Mouse (Mus musculus): ENCODE results near the gene Nfkbid. TPM values are rescaled to one million over a fixed set of nuclear protein-coding genes. Genes with fewer than 3 reads are reported as not detected.
"Not testable (repeated sequence)": the region's sequence is repeated elsewhere in the genome, so short reads cannot be mapped to it uniquely, and the experiment has no call there.

The Nfkbid gene
- polyA plus RNA-seq, 1 experiment from 2014 or later: 2.1 TPM

DNA sequence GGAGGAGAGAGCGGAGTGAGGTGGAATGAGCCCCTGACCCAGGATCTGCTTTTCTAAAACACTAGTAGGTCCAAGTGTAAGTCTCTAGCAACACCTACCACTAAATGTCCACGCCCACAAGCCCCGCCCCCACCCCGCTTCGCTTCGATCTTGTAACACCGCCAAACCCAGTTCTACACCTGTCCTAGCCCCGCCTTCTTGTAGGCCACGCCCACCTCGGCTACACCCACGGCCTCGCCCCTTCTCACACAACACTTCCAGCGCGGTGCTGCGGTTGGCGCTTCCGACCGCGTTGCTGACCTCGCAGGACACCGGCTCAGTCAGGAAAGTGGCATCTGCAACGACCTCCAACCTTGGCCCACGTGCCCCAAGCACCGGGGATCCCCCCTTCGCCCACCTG is 32.2 kb downstream of the Nfkbid start:
- H3K9ac ChIP-seq: no peak overlapping the region
- no peak for ATAC-seq (ENCODE audit: borderline replicate concordance, extremely low read depth, low FRiP score, low TSS enrichment)
- 0 out of 2 replicates have a peak, but pooled peaks cover 3% of the 10 kb centered on the region for H3K4me1 ChIP-seq
- H3K4me2 ChIP-seq: peak overlapping the region; percentile 30; the same call in 1 of the 2 replicates
- WGBS: 2% methylated on average over 25 of the region's 25 CpGs
- H3K4me3 ChIP-seq: no peak overlapping the region
- H3K9me3 ChIP-seq: no peaks in the 10 kb centered on the region
- H3K27me3 ChIP-seq: peaks cover 73% of the 10 kb centered on the region
- no peak overlapping the region for H3K27ac ChIP-seq
- H3K36me3 ChIP-seq: no peaks in the 10 kb centered on the region

DNA sequence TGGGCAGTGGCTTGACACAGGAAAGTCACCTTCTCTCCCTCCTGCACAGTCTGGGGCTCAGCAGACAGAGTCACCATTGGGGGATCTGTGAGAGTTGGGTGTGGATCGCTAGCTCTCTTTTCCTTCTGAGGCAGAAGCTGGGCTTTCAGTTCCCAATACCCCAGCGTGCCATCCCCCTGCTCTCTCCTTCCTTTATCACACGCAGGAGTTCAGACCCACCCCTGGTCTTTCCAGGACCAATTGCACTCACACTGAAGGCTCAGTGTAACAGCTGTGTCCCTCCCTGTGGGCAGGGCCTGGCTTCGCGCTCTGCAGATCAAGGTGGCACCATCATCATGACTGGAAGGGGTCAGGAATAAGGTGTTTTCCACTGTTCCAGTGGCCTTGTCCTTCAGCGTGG is 32.7 kb downstream of the Nfkbid start:
- Histone ChIP-seq H3K4me3 (no peak overlapping the region), H3K9ac (no peak overlapping the region), H3K27ac (no peak overlapping the region), H3K36me3 (no peaks in the 10 kb centered on the region), H3K27me3 (peaks cover 78% of the 10 kb centered on the region), H3K9me3 (no peaks in the 10 kb centered on the region), H3K4me1 (0 out of 2 replicates have a peak, but pooled peaks cover 3% of the 10 kb centered on the region), H3K4me2 (no peak overlapping the region; the same call in 1 of the 2 replicates)
- no peak for ATAC-seq (ENCODE audit: borderline replicate concordance, extremely low read depth, low FRiP score, low TSS enrichment)
- WGBS: 11% methylated on average over 6 of the region's 6 CpGs

DNA sequence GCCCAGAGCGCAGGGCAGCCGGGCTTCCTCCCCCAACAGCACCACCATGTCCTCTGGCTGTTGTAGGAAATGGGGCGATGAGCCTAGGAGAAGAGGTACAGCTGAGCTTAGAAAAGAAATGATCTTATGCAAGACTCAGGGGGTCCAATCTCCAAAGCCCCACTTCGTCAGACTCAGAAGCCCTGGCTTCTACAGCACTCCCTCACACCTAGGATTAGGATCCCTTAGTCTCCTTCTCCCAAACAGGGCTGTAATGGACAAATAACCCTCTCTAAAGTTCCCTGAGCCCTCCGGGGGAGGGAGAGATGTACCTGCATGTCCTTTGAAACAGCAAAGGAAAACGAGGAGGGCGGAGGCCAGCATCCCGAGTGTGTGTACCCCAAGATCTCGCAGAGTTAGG is 35.0 kb downstream of the Nfkbid start:
- Histone ChIP-seq H3K4me2 (no peak overlapping the region), H3K27me3 (peaks cover 97% of the 10 kb centered on the region), H3K9me3 (no peaks in the 10 kb centered on the region), H3K9ac (no peak overlapping the region), H3K4me3 (no peak overlapping the region), H3K4me1 (0 out of 2 replicates have a peak, but pooled peaks cover 3% of the 10 kb centered on the region), H3K36me3 (no peaks in the 10 kb centered on the region), H3K27ac (no peak overlapping the region)
- no peak for ATAC-seq (ENCODE audit: borderline replicate concordance, extremely low read depth, low FRiP score, low TSS enrichment)
- WGBS: 1% methylated on average over 9 of the region's 9 CpGs

DNA sequence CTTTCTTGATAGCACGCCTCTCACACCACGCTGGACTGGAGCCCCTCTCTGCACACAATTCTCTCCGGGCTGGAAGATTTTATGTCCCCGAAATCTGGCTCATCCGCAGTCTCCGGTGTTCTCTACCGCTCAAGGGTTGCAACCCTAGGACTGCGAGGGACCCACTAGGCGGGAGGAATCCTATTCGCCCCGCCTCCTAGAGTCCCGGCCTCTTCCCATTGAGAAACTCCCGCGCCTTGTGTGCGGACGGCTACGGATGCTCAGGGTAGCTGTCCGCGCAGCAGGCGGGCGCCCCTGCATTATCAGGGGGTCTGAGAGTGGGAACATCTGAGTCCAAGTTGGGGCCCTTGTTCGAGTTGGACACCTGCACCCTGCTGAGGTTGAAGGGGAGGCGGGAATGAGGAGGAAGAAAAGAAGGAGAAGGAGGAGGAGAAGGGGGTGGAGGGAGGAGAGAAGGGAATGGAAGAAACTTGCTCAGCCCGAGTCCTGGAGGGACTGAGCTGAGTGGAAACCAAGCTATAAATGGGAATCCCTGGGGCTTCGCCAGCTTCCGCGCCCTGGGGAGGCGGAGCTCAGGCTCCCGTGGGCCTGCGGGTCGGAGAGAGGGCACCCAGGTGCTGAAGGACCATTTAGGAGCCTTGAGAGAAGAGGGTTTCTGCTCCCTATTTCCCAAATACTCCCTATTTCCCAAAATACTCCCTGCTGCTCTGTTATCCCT is 35.5 kb downstream of the Nfkbid start:
- Histone ChIP-seq H3K27me3 (peaks cover 95% of the 10 kb centered on the region), H3K9me3 (no peaks in the 10 kb centered on the region), H3K4me1 (0 out of 2 replicates have a peak, but pooled peaks cover 3% of the 10 kb centered on the region), H3K36me3 (no peaks in the 10 kb centered on the region), H3K4me2 (no peak overlapping the region), H3K27ac (no peak overlapping the region), H3K4me3 (no peak overlapping the region), H3K9ac (no peak overlapping the region)
- WGBS: 1% methylated on average over 31 of the region's 31 CpGs
- no peak for ATAC-seq (ENCODE audit: borderline replicate concordance, extremely low read depth, low FRiP score, low TSS enrichment)

DNA sequence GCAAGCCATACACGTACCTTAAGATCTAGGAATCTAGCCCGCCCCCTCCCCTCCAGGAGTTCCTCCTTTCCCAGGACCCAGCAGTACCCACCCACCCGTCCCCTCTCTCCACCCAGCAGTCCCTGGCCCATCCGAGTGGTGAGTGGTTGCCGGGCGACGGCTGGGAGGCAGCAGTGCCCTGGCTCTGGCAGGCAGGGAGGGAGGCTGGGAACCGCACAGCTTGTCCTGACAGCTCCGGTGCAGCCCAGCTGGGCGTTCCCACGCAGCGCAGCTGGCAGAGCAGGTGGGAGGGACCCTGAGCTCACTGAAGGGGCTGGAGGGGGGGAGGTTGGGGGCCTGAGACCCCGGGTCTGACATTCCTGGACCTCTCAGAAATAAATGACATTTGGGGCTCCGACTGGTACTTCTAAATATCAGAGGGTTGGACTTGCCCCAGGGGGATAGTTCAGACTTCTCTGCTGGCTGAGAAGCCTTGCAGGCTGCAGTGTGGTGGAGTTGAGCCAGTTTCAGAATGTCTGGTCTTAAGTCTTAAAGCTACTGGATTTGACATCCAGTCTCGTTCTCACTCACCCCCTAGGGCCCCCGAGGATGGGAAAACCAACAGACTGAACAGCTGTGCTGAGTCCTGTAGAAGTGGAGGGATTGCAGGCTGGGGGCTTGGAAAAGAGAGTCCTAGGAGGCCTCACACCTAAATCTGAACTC is 36.2 kb downstream of the Nfkbid start, which contains the start of the genes Kirrel2 and Nphs1:
TSS of gene Kirrel2 (minus strand) at position 62 of the 702 bp plus-strand sequence.
TSS of gene Nphs1 (plus strand) at position 687 of the 702 bp plus-strand sequence.
- Histone ChIP-seq H3K4me3 (no peak within 1 kb of the TSS), H3K9me3 (no peaks in the 10 kb centered on the region), H3K4me1 (0 out of 2 replicates have a peak, but pooled peaks cover 3% of the 10 kb centered on the region), H3K27me3 (peaks cover 97% of the 10 kb centered on the region), H3K27ac (no peak within 1 kb of the TSS), H3K9ac (no peak within 1 kb of the TSS), H3K4me2 (no peak within 1 kb of the TSS), H3K36me3 (no peaks in the 10 kb centered on the region)
- 2% methylated on average over 16 of the region's 16 CpGs for WGBS
- no peak for ATAC-seq (ENCODE audit: borderline replicate concordance, extremely low read depth, low FRiP score, low TSS enrichment)

DNA sequence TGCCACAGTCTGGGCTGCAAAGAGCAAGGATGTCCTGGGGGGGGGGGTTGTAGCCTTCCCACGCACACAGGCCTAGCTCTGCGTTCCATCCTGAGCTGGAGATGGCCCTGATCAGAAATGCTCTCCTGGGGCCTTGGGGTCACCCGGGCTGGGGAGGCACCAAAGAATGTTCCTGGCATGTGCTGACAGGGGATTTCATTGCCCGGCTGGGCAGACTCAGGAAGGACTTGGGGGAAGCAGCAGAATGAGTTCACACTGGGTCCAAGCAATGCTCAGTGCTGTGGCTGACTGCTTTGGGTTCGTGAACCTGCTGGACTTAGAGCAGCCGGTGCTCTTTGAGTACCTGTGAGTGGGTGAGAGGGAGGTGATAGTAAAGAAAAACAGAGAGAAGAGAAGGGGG is 38.0 kb downstream of the Nfkbid start:
- Histone ChIP-seq H3K36me3 (no peaks in the 10 kb centered on the region), H3K27me3 (peaks cover 96% of the 10 kb centered on the region), H3K9me3 (no peaks in the 10 kb centered on the region), H3K27ac (no peak overlapping the region), H3K4me2 (no peak overlapping the region), H3K4me3 (no peak overlapping the region), H3K4me1 (no peaks in the 10 kb centered on the region), H3K9ac (no peak overlapping the region)
- ATAC-seq (ENCODE audit: borderline replicate concordance, extremely low read depth, low FRiP score, low TSS enrichment): no peak
- 30% methylated on average over 6 of the region's 6 CpGs for WGBS

DNA sequence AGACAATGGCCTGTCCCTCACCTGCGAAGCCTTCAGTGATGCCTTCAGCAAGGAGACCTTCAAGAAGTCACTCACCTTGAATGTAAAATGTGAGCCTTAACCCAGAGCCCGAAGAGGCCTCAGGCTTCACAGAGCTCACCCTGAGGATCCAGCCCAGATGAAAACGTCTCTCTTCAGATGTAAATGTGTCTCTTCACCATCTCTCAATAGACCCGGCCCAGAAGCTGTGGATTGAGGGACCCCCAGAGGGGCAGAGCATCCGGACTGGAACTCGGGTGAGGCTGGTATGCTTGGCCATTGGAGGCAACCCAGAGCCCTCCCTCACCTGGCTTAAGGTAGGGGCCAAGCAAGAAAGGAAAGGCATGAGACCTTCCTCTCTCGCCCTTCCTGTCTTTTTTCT is 42.0 kb downstream of the Nfkbid start:
- H3K36me3 ChIP-seq: no peaks in the 10 kb centered on the region
- WGBS: 32% methylated on average over 7 of the region's 7 CpGs
- no peak overlapping the region for H3K4me2 ChIP-seq
- no peak for ATAC-seq (ENCODE audit: borderline replicate concordance, extremely low read depth, low FRiP score, low TSS enrichment)
- H3K9me3 ChIP-seq: no peaks in the 10 kb centered on the region
- H3K27ac ChIP-seq: no peak overlapping the region
- H3K9ac ChIP-seq: no peak overlapping the region
- no peak overlapping the region for H3K4me3 ChIP-seq
- no peaks in the 10 kb centered on the region for H3K4me1 ChIP-seq
- H3K27me3 ChIP-seq: peaks cover 97% of the 10 kb centered on the region

DNA sequence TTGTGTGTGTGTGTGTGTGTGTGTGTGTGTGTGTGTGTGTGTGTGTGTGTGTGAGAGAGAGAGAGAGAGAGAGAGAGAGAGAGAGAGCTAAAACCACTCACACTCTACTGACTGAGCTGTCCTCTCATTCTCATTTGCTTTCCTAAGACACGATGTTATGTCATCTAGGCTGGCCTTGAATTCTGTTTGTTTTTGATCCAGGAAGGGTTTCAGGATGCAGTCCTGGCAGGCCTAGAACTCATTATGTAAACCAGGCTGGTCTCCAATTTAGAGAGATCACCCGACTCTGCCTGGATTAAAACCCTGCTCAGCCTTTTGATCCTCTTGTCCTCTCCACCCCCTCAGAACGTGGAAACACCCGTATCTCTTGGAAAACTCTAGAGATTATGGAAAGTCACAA is 42.5 kb downstream of the Nfkbid start:
- no peaks in the 10 kb centered on the region for H3K36me3 ChIP-seq
- H3K9me3 ChIP-seq: no peaks in the 10 kb centered on the region
- no peak overlapping the region for H3K27ac ChIP-seq
- H3K4me1 ChIP-seq: no peaks in the 10 kb centered on the region
- peaks cover 94% of the 10 kb centered on the region for H3K27me3 ChIP-seq
- H3K9ac ChIP-seq: no peak overlapping the region
- 19% methylated on average over 4 of the region's 4 CpGs for WGBS
- H3K4me3 ChIP-seq: no peak overlapping the region
- H3K4me2 ChIP-seq: no peak overlapping the region
- no peak for ATAC-seq (ENCODE audit: borderline replicate concordance, extremely low read depth, low FRiP score, low TSS enrichment)

DNA sequence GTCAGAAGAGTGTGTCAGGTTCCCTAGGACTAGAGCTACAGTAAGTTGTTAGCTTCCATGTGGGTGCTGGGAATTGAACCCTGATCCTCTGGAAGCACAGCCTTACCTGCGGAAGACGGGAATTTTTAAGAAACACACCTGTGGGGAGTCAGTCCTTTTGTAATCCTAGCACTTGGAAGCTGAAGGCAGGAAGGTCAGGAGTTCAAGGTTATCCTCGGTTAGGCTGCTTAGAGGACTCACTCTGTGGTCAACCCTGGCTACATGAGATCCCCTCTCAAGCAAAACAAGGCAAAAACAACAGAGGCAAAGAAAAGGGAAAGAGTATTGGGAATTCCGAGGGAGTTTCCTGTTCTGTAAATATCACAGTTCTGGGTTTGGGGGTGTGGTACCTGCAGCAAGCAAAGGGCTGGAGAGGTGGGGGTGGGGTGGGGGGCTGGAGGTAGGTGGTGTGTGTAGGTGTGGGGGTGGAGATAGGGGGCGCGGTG is 43.3 kb downstream of the Nfkbid start:
- no peak overlapping the region for H3K4me2 ChIP-seq
- no peak overlapping the region for H3K27ac ChIP-seq
- 10% methylated on average over 6 of the region's 6 CpGs for WGBS
- no peaks in the 10 kb centered on the region for H3K9me3 ChIP-seq
- H3K4me3 ChIP-seq: no peak overlapping the region
- H3K9ac ChIP-seq: no peak overlapping the region
- no peak for ATAC-seq (ENCODE audit: borderline replicate concordance, extremely low read depth, low FRiP score, low TSS enrichment)
- no peaks in the 10 kb centered on the region for H3K4me1 ChIP-seq
- no peaks in the 10 kb centered on the region for H3K36me3 ChIP-seq
- peaks cover 86% of the 10 kb centered on the region for H3K27me3 ChIP-seq

DNA sequence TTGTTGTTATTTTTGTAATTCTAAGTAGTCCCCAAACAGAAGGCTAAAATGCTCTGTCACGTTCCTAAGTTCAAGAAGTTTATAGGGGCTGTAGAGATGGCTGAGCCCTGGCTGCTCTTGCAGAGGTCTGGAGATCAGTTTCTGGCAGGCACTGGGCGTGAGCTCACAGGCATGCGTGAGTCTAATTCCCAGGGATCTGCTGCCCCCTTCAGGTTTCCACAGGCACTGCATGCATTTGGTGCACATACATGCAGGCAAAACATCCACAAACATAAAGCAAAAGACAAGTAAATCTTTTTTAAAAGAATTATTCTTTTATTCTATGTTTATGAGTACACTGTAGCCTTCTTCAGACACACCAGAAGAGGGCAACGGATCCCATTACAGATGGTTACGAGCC is 50.9 kb downstream of the Nfkbid start:
- Histone ChIP-seq H3K9ac (no peak overlapping the region), H3K36me3 (no peaks in the 10 kb centered on the region), H3K27me3 (peaks cover 13% of the 10 kb centered on the region), H3K4me1 (no peaks in the 10 kb centered on the region), H3K4me3 (no peak overlapping the region), H3K27ac (no peak overlapping the region), H3K9me3 (peaks cover 4% of the 10 kb centered on the region; the same call in 1 of the 2 replicates), H3K4me2 (no peak overlapping the region)
- no peak for ATAC-seq (ENCODE audit: borderline replicate concordance, extremely low read depth, low FRiP score, low TSS enrichment)
- WGBS: 47% methylated on average over 5 of the region's 5 CpGs

DNA sequence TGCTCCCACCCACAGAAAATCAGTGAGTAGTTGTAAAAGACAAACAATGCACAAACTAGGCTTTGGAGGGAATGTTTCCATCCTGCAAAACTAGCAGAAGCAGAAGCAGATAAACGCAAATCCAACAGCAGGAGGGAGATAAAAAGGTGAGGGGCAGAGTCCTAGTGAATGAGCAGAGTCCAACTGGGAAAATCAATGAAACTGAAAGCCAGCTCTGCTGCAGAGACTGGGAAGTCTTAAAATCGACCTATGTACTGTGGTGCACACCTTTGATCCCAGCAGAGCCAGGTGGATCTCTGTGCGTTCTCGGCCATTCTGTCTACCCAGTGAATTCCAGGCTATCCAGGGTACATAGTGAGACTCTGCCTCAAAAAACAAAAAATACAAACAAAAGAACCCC is 53.5 kb downstream of the Nfkbid start:
- ATAC-seq (ENCODE audit: borderline replicate concordance, extremely low read depth, low FRiP score, low TSS enrichment): no peak
- no peaks in the 10 kb centered on the region for H3K4me1 ChIP-seq
- 58% methylated on average over 4 of the region's 4 CpGs for WGBS
- no peak overlapping the region for H3K27ac ChIP-seq
- H3K36me3 ChIP-seq: no peaks in the 10 kb centered on the region
- no peak overlapping the region for H3K4me3 ChIP-seq
- H3K4me2 ChIP-seq: no peak overlapping the region
- peaks cover 4% of the 10 kb centered on the region; the same call in 1 of the 2 replicates for H3K9me3 ChIP-seq
- peaks cover 5% of the 10 kb centered on the region; the same call in 1 of the 2 replicates for H3K27me3 ChIP-seq
- H3K9ac ChIP-seq: no peak overlapping the region

DNA sequence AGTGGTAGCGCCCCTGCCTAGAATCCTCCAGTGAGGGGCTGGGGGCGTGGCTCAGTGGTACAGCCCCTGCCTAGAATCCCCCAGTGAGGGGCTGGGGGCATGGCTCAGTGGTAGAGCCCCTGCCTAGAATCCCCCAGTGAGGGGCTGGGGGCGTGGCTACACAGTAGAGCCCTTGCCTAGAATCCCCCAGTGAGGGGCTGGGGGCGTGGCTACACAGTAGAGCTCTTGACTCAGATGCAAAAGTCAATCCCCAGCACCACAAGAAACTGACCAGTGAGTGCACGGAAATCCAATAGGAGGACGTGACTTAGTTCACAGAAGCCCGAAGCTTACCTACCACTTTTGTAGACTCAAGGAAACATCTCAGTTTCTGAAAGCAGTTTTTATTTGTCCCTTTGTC is 54.6 kb downstream of the Nfkbid start:
- not testable (repeated sequence) for H3K9me3 ChIP-seq; H3K4me1 ChIP-seq; H3K36me3 ChIP-seq; H3K27ac ChIP-seq; ATAC-seq (ENCODE audit: borderline replicate concordance, extremely low read depth, low FRiP score, low TSS enrichment); H3K4me3 ChIP-seq; H3K27me3 ChIP-seq; H3K4me2 ChIP-seq; H3K9ac ChIP-seq
- 86% methylated on average over 7 of the region's 7 CpGs for WGBS
